Mouse (Mus musculus) lung, embryonic 14.5 days (tissue): ENCODE measurements around the gene Gm7792. TPM values are rescaled to one million over a fixed set of nuclear protein-coding genes. Genes with fewer than 3 reads are reported as not detected.
"Not testable (repeated sequence)": the region's sequence is repeated elsewhere in the genome, so short reads cannot be mapped to it uniquely, and the experiment has no call there.

Experiments used
- ATAC-seq: fragments of 200-750 bp; cut with Nextera tagmentation; 2 replicates; pipeline ENCODE4 v1.8.0; 2017; ENCODE audit warnings: mild to moderate bottlenecking, moderate TSS enrichment, moderate library complexity; ENCODE audit not compliant: insufficient read depth
- DNase-seq: peaks from one replicate; pipeline ENCODE4 v3.0.0-alpha.2; 2015
- H3K27ac ChIP-seq: fragments of 300-500 bp; sonication (generic); 2 replicates; pipeline ENCODE4 v1.5.1; 2014; ENCODE audit warnings: low read depth, mild to moderate bottlenecking, moderate library complexity
- H3K27me3 ChIP-seq: fragments of 300-500 bp; sonication (generic); 2 replicates; pipeline ENCODE4 v1.6.1; 2014; ENCODE audit warnings: low read length, control low read depth; ENCODE audit not compliant: insufficient read depth
- H3K36me3 ChIP-seq: fragments of 300-500 bp; sonication (generic); 2 replicates; pipeline ENCODE4 v1.6.1; 2014; ENCODE audit warnings: control low read depth; ENCODE audit not compliant: insufficient read depth
- H3K4me1 ChIP-seq: fragments of 300-500 bp; sonication (generic); 2 replicates; pipeline ENCODE4 v1.6.1; 2014; ENCODE audit warnings: antibody characterized with exemption, control low read depth; ENCODE audit not compliant: insufficient read depth
- H3K4me2 ChIP-seq: fragments of 300-500 bp; sonication (generic); 2 replicates; pipeline ENCODE4 v1.6.1; 2014; ENCODE audit warnings: mild to moderate bottlenecking
- H3K4me3 ChIP-seq: fragments of 300-500 bp; sonication (generic); 2 replicates; pipeline ENCODE4 v1.5.1; 2014; ENCODE audit warnings: low read depth, low read length
- H3K9ac ChIP-seq: fragments of 300-500 bp; sonication (generic); 2 replicates; pipeline ENCODE4 v1.6.1; 2014
- H3K9me3 ChIP-seq: fragments of 300-500 bp; sonication (generic); 2 replicates; pipeline ENCODE4 v1.6.1; 2016; ENCODE audit warnings: low read depth, low read length, control low read depth
- WGBS: fragments of 180-500 bp; shearing (Covaris S2); extraction: QIAGEN DNeasy Blood & Tissue Kit; methylation state at CpG from one replicate; pipeline ENCODE4 v1.1.7; 2014; 5-methylcytosine and 5-hydroxymethylcytosine counted together
- polyA plus RNA-seq: library from polyadenylated mRNA; unstranded; fragments of >200 nt; fragmentation: Nextera tagmentation; extraction: Ambion mirVana; gene quantifications from 2 replicates; pipeline ENCODE4 v1.2.1, GENCODE M21; 2014

The Gm7792 gene
- not detected in 2 replicates for polyA plus RNA-seq

DNA sequence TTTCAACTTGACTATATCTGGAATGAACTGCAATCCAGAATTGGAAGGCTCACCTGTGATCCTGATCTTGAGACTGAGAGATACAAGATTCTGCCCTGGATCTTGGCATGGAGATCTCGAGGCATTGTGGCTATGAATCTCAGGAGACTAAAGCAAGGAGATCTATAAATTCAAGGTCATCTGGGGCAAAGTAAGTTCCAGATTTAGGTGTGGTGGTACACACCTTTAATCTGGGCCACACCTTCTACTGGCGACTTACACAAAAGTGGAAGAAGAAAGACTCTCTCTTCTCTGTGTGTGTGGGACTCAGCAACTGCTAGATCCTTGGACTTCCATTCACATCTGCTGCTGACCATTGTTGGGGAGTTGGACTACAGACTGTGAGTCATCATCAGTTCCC, at the start of gene Gm7792:
Gm7792 (plus strand) TSS at position 301 of the 400 bp plus-strand sequence.
- ATAC-seq, H3K4me2 ChIP-seq, H3K36me3 ChIP-seq, H3K27me3 ChIP-seq, H3K4me1 ChIP-seq, DNase-seq, H3K27ac ChIP-seq, H3K9me3 ChIP-seq, H3K4me3 ChIP-seq, H3K9ac ChIP-seq: not testable (repeated sequence)
- WGBS = 60% methylated on average over 1 of the region's 2 CpGs

Other genes with a start within 250 kb of the Gm7792 start
- not detected in 2 replicates for gene C87414, start 172.2 kb upstream of the Gm7792 start, polyA plus RNA-seq
- gene Gm16429, start 85.3 kb downstream of the Gm7792 start, polyA plus RNA-seq = not detected in 2 replicates
- not detected in 2 replicates for gene BC061212, start 226.8 kb downstream of the Gm7792 start, polyA plus RNA-seq
- gene Gm6351, start 232.6 kb downstream of the Gm7792 start, polyA plus RNA-seq = not detected in 2 replicates